Mouse (Mus musculus) ovary, postnatal 14 days (tissue): Measurements from ENCODE around the gene Ctrl.
"Not testable (repeated sequence)": the region's sequence is repeated elsewhere in the genome, so short reads cannot be mapped to it uniquely, and the experiment has no call there.

Experiments used
- DNase-seq: peaks from one replicate; pipeline ENCODE4 v3.0.0; 2022; ENCODE audit warnings: low spot score

The Ctrl gene

GRCm38 (mm10) chr8:105933762-105934161 is at the start of gene Ctrl:
TSS of gene Ctrl (minus strand) at chr8:105933862.
- DNase-seq, result no peak

- not testable (repeated sequence) for DNase-seq
These were observed 49.7 kb upstream of the Ctrl start for GRCm38 (mm10) chr8:105983406-105983805.

GRCm38 (mm10) chr8:105981146-105981545 is 47.5 kb upstream of the Ctrl start:
- no peak for DNase-seq

DNA sequence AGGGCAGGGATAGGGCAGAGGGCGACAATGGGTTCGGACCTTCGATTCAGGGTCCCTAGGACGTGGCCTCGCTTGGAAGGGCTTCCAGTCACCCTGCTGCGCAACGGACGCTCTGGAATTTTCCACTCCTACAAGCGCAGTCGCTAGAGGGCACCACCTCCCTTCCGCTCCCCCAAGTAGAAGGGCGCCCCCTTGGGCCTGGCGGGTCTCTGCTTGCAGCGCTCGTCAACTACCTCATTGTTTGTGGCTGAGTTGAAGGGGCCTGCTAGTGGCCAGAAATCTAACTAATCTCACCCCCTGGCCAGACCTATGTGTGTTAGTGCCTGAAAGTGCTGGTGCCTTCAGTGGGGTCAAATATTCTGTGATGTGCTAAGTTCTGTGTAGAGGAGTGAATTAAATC is 45.7 kb upstream of the Ctrl start, which contains the start of gene Dpep3:
Gene Dpep3 (minus strand): TSS at position 105 of the 400 bp plus-strand sequence.
- DNase-seq, result no peak

DNA sequence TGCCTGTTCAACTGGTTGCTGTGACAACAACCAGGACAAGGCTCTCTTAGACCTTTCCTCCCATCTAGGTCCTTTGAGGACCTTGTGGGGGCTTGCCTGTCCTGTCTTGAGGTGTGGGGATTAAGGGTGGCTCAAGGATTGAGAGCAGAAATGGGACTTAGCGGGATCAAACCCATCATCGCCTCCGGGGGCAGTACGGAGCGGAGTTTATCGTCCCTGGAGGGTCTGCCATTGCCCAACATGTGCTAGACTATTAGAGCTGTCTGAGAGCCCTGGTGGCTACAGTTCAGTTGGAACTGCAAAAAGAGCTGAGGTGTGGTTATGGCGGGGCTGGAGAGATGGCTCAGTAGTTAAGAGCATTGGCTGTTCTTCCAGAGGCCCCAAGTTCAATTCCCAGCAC is 41.7 kb upstream of the Ctrl start:
- no peak for DNase-seq

- no peak for DNase-seq
These were observed 37.5 kb upstream of the Ctrl start for GRCm38 (mm10) chr8:105971019-105971720.

DNA sequence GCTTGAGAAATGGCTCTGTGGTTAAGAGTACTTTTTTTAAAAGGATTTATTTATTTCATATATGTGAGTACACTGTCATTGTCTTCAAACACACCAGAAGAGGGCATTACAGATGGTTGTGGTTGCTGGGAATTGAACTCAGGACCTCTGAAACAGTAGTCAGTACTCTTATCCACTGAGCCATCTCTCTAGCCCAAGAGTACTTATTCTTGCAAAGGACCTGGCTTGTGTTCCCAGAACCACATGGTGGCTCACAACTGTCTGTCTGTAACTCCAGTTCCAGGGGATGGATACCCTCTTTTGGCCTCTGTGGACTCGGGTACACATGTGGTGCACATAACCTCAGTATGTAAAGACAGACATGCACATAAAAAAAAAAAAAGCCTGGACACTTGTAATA is 35.7 kb upstream of the Ctrl start:
- DNase-seq, result no peak

GRCm38 (mm10) chr8:105966692-105967311 is 33.1 kb upstream of the Ctrl start:
- DNase-seq, result peak; percentile 37

- peak; percentile 68 for DNase-seq
These were observed 32.3 kb upstream of the Ctrl start, which contains the start of gene Slc12a4 for GRCm38 (mm10) chr8:105965905-105966341. TSS of gene Slc12a4 (minus strand) at chr8:105966097.

DNA sequence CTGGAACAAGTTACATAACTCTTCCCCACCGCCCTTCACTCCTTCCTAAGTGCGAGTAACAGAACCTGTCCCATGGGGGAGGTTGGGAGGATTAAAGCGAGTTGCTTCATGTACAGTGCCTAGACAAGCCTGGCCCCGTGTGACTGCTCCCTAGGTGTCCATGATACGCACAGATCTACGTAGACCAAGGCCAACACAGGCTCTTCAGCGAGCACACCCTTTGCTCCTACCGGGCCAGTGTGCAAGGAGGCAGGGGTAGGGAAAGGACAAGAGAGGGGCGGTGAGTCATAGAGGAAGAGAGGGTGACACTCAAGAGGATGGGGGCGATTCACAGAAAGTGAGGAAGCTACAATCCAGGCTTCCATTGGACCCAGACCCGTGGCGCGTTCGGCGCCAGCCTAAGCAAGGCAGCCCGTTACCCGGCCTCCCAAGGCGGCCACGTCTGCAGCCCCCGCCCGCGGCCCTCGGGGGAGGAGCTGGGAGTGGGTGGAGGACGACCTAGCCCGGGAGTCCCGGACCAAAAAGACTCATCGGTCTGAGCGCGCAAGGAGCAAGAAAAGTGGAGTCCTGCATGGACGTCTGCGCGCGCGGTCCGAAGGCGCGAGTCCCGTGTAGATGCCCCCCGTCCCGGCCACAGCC is 31.7 kb upstream of the Ctrl start:
- DNase-seq, result peak; percentile 29

DNA sequence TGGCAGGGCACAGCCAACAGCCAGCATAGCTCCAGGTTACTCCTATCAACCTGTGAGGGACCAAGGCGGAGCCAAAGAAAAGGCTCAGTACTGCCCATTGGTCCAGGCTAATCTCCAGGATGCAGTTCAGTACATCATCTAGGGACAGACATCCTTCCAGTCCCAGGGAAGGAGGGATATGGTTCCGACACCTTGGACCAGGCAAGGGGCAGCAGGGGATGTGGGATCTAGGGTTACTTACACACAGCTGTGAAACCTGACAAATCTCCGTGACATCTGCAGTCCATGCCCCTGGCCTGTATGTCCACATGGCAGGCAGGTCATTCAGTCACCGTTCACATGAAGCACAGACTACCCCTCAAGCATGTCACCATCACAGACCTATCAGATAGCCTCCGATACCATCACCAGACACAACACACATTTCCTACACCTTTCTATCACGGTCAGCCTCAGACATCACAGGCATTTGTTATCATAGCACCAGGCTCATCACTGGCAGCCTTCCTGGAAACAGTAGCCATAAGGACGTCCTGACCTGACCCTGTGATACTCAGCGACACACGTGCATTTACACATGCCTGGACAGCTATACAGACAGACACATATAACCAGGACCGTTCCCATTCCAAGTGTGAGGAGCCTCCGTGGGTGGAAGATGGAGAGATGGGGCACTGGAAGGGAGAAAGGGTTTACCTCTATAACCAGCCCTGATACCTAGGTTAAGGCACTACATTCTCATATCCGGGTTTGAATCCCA is 31.0 kb upstream of the Ctrl start:
- DNase-seq, result no peak

- DNase-seq, result no peak
These were observed 27.9 kb upstream of the Ctrl start for GRCm38 (mm10) chr8:105961536-105961935.

DNA sequence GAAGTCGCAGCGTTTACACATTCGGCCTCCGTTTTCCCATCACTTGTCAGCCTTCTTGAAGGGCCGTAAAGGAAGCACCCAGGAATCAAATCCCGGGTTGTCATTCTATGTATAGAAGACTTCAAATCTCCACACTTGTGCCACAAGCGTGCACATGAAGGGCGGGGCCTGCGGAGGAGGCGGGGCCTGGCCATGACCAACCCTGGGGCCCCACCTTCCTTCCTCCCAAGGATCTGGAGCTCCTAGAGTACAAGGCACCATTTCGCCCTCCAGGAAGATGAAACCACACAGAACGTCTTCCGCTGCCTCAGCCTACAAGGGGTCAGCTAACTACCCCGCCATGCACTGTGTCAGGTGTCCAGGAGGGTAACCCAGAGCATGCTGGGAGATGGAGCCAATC is 27.4 kb upstream of the Ctrl start:
- DNase-seq, result no peak

- peak; percentile 45 for DNase-seq
These were observed 25.7 kb upstream of the Ctrl start for GRCm38 (mm10) chr8:105959350-105959749.

GRCm38 (mm10) chr8:105957813-105958212 is 24.2 kb upstream of the Ctrl start:
- no peak for DNase-seq

- no peak for DNase-seq
These were observed 22.9 kb upstream of the Ctrl start for GRCm38 (mm10) chr8:105956556-105956955.

- no peak for DNase-seq
These were observed 17.5 kb upstream of the Ctrl start for GRCm38 (mm10) chr8:105951057-105951659.

GRCm38 (mm10) chr8:105949350-105949749 is 15.7 kb upstream of the Ctrl start:
- peak; percentile 62 for DNase-seq

- DNase-seq, result no peak
These were observed 9.7 kb upstream of the Ctrl start, which contains the start of gene Lcat for GRCm38 (mm10) chr8:105943321-105943739. TSS of gene Lcat (minus strand) at chr8:105943382.

DNA sequence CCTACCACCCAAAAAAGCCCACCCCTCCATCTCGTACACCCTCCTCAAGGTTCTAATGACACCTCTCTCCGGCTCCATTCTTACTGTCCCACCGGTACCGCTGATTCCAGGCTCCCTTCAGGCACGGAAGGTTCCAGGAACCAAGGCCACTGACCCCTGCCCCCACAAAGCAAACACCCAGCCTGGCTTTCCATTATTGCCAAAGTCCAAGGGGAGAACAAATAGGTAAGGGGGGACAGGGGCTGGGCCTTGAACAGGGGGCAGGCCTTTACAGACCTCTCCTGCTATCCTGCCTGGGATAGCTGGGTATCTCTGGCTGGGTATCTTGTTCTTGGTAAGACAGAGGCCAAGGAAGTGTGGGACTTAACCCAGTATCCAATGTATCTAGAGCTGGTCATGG is 8.9 kb upstream of the Ctrl start:
- DNase-seq, result no peak

- DNase-seq, result no peak
These were observed 8.4 kb upstream of the Ctrl start for GRCm38 (mm10) chr8:105942026-105942425.

- no peak for DNase-seq
These were observed 4.6 kb upstream of the Ctrl start, which contains the start of gene Psmb10 for GRCm38 (mm10) chr8:105938306-105938669. TSS of gene Psmb10 (minus strand) at chr8:105938444.
